Mouse (Mus musculus) MEL (cell line): ENCODE data around the gene Rps28.

Experiments
- CTCF ChIP-seq, 3 experiments: IDR thresholded peaks in 2 of 3; conservative IDR thresholded peaks in 1 of 3; 2 replicates each; pipeline ENCODE4 v1.5.1; 2011 to 2012; ENCODE audit warnings: low read length in 3 of 3, low read depth in 2 of 3, mild to moderate bottlenecking in 2 of 3, improper control_type of control experiment in 1 of 3, inconsistent platforms in 1 of 3, mixed read lengths in 1 of 3, moderate library complexity in 1 of 3; ENCODE audit not compliant: control insufficient read depth in 1 of 3, insufficient read depth in 1 of 3, poor library complexity in 1 of 3, severe bottlenecking in 1 of 3
- RCOR1 ChIP-seq: IDR thresholded peaks from 2 replicates; pipeline ENCODE4 v1.6.1; 2012; ENCODE audit warnings: low read depth, mild to moderate bottlenecking, inconsistent platforms, low read length, improper control_type of control experiment
- USF1 ChIP-seq: IDR thresholded peaks from 2 replicates; pipeline ENCODE4 v1.6.1; 2014; ENCODE audit warnings: low read depth, mild to moderate bottlenecking, inconsistent platforms, low read length, improper control_type of control experiment, moderate library complexity

GRCm38 (mm10) chr17:33807181-33807888 is 17.0 kb downstream of the Rps28 start:
- TF ChIP-seq RCOR1 (no peak), CTCF (IDR thresholded peaks at IDR 0.05 in 2 of 3, conservative IDR thresholded peaks at IDR 0.05 in 1 of 3; ENCODE audit: control insufficient read depth in 1 of 3, insufficient read depth in 1 of 3, low read depth in 2 of 3, low read length in 3 of 3, poor library complexity in 1 of 3, severe bottlenecking in 1 of 3) (no peak), USF1 (no peak)
